Mouse (Mus musculus) embryonic facial prominence, embryonic 12.5 days (tissue): ENCODE measurements at regions not wholly inside any gene's neighbourhood (a gene's known extent, or its start where the extent isn't known, plus 50 kb on each side); places are given as distances from the start of the nearest gene placed in this dataset.

Experiments
- ATAC-seq: fragments of 200-750 bp; cut with Nextera tagmentation; 2 replicates; pipeline ENCODE4 v1.8.0; 2017; ENCODE audit not compliant: insufficient number of reproducible peaks, insufficient read depth, low FRiP score, low TSS enrichment
- H3K27ac ChIP-seq: fragments of 300-500 bp; sonication (generic); 2 replicates; pipeline ENCODE4 v1.5.1; 2016; ENCODE audit warnings: mild to moderate bottlenecking
- H3K27me3 ChIP-seq: fragments of 300-500 bp; sonication (generic); 2 replicates; pipeline ENCODE4 v1.6.1; 2016; ENCODE audit warnings: mild to moderate bottlenecking, moderate library complexity
- H3K36me3 ChIP-seq: fragments of 300-500 bp; sonication (generic); 2 replicates; pipeline ENCODE4 v1.6.1; 2016; ENCODE audit warnings: mild to moderate bottlenecking
- H3K4me1 ChIP-seq: fragments of 300-500 bp; sonication (generic); 2 replicates; pipeline ENCODE4 v1.6.1; 2016
- H3K4me2 ChIP-seq: fragments of 300-500 bp; sonication (generic); replicated peaks from 2 replicates; pipeline ENCODE4 v1.6.1; 2016; ENCODE audit warnings: mild to moderate bottlenecking, moderate library complexity
- H3K4me3 ChIP-seq: fragments of 300-500 bp; sonication (generic); 2 replicates; pipeline ENCODE4 v1.5.1; 2016; ENCODE audit warnings: mild to moderate bottlenecking
- H3K9ac ChIP-seq: fragments of 300-500 bp; sonication (generic); 2 replicates; pipeline ENCODE4 v1.6.1; 2016; ENCODE audit warnings: mild to moderate bottlenecking, moderate library complexity
- H3K9me3 ChIP-seq: fragments of 300-500 bp; sonication (generic); 2 replicates; pipeline ENCODE4 v1.6.1; 2016; ENCODE audit warnings: mild to moderate bottlenecking, moderate library complexity
- WGBS: fragments of 180-500 bp; shearing (Covaris S2); methylation state at CpG from one replicate; pipeline ENCODE4 v1.1.7; 2016; 5-methylcytosine and 5-hydroxymethylcytosine counted together

DNA sequence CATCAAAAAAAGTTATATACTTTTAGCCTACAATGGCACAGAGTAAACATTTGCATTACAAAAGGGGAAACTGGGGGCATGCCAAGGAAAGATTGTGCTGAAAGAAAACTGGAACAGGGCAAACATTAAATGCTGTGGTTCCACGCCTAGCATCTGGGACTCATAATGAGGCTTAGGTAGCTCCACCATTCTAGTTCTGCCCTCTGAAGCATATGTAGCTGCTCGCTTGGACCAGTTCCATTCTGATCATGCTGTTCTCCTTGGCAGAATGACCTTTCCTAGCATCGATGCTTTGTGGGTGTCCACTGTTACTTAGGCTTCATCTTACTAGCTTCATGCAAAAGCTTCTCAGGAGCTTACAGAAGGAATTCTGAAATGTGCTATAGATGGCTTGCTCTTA, 276.3 kb downstream of the C1d start:
- no peak overlapping the region for H3K4me3 ChIP-seq

DNA sequence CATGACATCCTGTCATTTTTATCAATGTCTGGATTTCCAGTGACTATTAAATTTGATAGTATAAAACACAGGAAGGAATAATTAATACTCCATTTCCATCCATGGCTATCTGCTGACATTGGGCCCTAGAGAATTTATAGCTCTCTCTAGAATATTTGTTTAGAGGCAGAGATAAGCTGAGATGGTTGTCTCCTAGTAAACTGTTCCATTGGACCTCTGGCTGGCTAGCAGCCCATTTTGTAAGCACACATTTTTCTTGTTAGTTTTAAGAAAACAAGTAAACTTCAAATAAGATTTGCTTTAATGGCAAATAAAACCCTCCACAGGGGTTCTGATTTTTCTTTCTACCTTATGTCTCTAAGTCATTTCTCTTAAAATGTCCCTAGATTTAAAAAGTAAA, 288.9 kb downstream of the C1d start:
- Histone ChIP-seq H3K4me3 (no peak overlapping the region), H3K27me3 (no peaks in the 10 kb centered on the region), H3K4me1 (no peaks in the 10 kb centered on the region), H3K9ac (no peak overlapping the region), H3K4me2 (no peak overlapping the region), H3K9me3 (no peaks in the 10 kb centered on the region), H3K36me3 (no peaks in the 10 kb centered on the region), H3K27ac (no peak overlapping the region)
- no peak for ATAC-seq

More for the DNA sequence above, 276.3 kb downstream of the C1d start:
- ATAC-seq = no peak
- Histone ChIP-seq H3K4me1 (no peaks in the 10 kb centered on the region), H3K36me3 (no peaks in the 10 kb centered on the region), H3K27me3 (no peaks in the 10 kb centered on the region), H3K4me2 (no peak overlapping the region), H3K9me3 (no peaks in the 10 kb centered on the region), H3K9ac (no peak overlapping the region), H3K27ac (no peak overlapping the region)
- 81% methylated on average over 3 of the region's 3 CpGs for WGBS

DNA sequence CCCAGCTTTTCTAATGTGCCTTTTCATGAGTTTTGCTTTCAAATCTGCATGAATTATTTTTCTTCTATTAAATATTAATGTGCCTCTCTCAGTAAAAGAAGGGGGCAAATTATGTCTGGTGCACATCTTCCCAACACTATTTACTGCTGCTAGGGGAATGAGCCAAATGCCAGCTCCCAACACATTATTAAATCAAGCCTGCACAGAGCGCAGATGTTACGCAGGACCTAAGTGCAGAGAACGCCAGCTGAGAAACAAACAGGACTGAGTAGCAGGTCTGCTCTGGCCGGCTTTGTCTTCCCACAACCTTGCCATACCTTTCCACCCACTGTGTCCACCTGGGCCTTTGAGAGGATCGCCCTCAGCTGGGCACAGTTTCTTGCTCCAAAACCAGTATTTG, 291.8 kb downstream of the C1d start:
- no peaks in the 10 kb centered on the region for H3K9me3 ChIP-seq
- no peak overlapping the region for H3K4me2 ChIP-seq
- no peak overlapping the region for H3K9ac ChIP-seq
- no peak overlapping the region for H3K4me3 ChIP-seq
- H3K27me3 ChIP-seq = no peaks in the 10 kb centered on the region
- H3K27ac ChIP-seq = no peak overlapping the region
- no peaks in the 10 kb centered on the region for H3K36me3 ChIP-seq
- no peak for ATAC-seq
- no peaks in the 10 kb centered on the region for H3K4me1 ChIP-seq
- WGBS = 81% methylated on average over 5 of the region's 5 CpGs

DNA sequence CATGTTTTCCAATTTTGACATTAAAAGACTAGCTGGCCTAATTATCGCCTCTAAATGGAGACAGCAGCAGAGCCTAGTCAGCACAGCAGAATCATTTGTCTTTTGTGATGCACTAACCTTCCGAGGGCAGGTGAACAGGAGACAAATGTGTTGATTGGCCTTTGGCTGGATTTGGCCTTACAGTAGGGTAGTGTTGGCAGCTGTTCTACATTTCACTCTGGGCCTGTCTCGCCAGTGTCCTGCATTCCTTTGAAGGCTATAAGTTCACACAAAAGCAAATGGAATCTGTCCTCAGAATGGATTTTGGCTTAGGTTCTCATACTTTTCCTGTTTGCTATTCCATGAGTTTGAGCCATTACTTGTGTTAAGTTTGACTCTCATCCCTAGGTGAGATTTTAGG, 297.9 kb downstream of the C1d start:
- no peak overlapping the region for H3K9ac ChIP-seq
- H3K4me3 ChIP-seq = no peak overlapping the region
- H3K27me3 ChIP-seq = no peaks in the 10 kb centered on the region
- WGBS = 60% methylated on average over 3 of the region's 3 CpGs
- H3K36me3 ChIP-seq = no peaks in the 10 kb centered on the region
- H3K27ac ChIP-seq = no peak overlapping the region
- H3K4me2 ChIP-seq = no peak overlapping the region
- ATAC-seq = no peak
- H3K9me3 ChIP-seq = peaks cover 3% of the 10 kb centered on the region; the same call in 1 of the 2 replicates
- no peaks in the 10 kb centered on the region for H3K4me1 ChIP-seq

DNA sequence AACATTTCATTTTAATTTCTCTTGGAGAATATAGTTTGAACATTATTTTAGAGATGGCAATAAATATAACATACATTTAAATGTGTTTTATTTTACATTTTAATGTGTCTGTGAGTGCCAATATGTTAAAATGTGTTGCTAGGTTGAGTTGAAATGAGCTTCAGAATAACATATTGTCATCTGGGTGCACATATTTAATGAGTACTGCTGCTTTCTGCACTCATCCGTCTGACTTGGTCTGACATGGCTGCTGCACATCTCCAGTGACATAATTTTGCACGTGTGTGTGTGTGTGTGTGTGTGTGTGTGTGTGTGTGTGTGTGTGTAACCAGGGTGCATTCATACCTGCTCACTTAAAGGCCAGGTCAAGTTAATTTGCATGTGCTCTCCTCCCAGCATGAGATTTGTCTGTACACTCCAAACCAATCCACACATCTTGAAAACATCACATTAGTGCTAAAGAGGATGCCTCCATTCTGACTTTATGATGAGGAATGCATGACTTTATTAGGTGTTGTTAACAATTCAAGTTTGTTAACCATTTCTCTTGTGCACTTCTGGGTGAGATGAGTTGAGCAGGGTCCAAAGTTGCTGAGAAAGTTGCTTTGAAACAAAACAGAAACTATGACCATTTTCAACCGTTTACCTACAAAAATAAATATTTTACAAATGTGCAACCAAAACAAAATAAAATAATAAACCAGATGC, 334.6 kb downstream of the C1d start:
- Histone ChIP-seq H3K4me2 (no peak overlapping the region), H3K4me3 (no peak overlapping the region), H3K36me3 (no peaks in the 10 kb centered on the region), H3K27me3 (no peaks in the 10 kb centered on the region), H3K27ac (no peak overlapping the region), H3K9ac (no peak overlapping the region), H3K9me3 (no peaks in the 10 kb centered on the region), H3K4me1 (no peaks in the 10 kb centered on the region)
- ATAC-seq = no peak
- WGBS = 65% methylated on average over 3 of the region's 3 CpGs

GRCm38 (mm10) chr11:17603726-17604493, 346.5 kb downstream of the C1d start:
- ATAC-seq = no peak
- no peaks in the 10 kb centered on the region for H3K9me3 ChIP-seq
- WGBS = 53% methylated on average over 6 of the region's 6 CpGs
- 0 out of 2 replicates have a peak, but pooled peaks cover 5% of the 10 kb centered on the region for H3K4me1 ChIP-seq
- no peaks in the 10 kb centered on the region for H3K36me3 ChIP-seq
- H3K27me3 ChIP-seq = no peaks in the 10 kb centered on the region
- H3K27ac ChIP-seq = no peak overlapping the region
- no peak overlapping the region for H3K4me2 ChIP-seq
- H3K4me3 ChIP-seq = no peak overlapping the region
- H3K9ac ChIP-seq = no peak overlapping the region

DNA sequence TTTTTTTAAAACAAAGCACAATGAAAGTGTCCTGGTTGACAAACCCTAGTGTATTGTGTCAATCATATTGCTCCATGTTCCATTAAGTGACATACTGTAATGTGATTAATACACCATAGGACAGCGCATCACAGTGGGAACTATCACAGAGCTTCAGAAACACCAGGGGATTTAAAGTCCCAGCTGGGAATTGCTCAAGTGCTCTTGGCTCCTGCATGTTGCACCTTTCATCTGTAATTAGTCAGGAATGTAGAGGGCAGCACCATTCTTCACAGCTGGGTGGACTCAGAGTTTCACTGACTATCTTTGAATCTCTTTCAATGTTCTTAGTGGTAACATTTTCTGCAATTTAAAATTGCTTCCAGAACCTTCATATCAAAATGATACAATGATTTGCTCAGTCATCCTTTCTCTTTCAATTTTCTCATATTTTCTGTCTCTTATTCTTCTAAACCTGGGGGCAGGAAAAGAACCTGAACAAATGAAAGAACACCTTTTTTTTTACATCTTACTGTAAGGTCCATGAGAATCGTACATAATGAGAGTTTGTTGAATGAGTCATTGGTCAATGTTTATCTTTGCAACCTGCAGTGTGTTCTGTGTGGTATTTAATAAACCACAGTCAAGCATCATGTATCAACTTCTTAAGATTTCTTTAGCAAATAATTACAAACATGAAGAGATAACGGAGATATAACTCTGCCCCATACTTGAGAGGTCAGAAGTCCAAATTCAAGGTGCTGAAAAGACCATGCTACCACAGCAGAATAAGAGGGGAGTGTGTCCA, 333.0 kb downstream of the Etaa1 start:
- ATAC-seq = no peak
- H3K27me3 ChIP-seq = no peaks in the 10 kb centered on the region
- no peak overlapping the region for H3K27ac ChIP-seq
- H3K4me1 ChIP-seq = no peaks in the 10 kb centered on the region
- H3K4me2 ChIP-seq = no peak overlapping the region
- H3K4me3 ChIP-seq = no peak overlapping the region
- no peaks in the 10 kb centered on the region for H3K9me3 ChIP-seq
- H3K36me3 ChIP-seq = no peaks in the 10 kb centered on the region
- 77% methylated on average over 3 of the region's 3 CpGs for WGBS
- H3K9ac ChIP-seq = no peak overlapping the region

- Histone ChIP-seq H3K9ac (no peak overlapping the region), H3K4me1 (no peaks in the 10 kb centered on the region), H3K27me3 (no peaks in the 10 kb centered on the region), H3K4me2 (no peak overlapping the region), H3K27ac (no peak overlapping the region), H3K4me3 (no peak overlapping the region), H3K36me3 (no peaks in the 10 kb centered on the region), H3K9me3 (no peaks in the 10 kb centered on the region)
- 80% methylated on average over 2 of the region's 2 CpGs for WGBS
- ATAC-seq = no peak
Measured at GRCm38 (mm10) chr11:17629541-17630171, 324.0 kb downstream of the Etaa1 start.

GRCm38 (mm10) chr11:17630172-17630553, 323.5 kb downstream of the Etaa1 start:
- Histone ChIP-seq H3K9ac (no peak overlapping the region), H3K4me3 (no peak overlapping the region), H3K9me3 (no peaks in the 10 kb centered on the region), H3K27ac (no peak overlapping the region), H3K27me3 (no peaks in the 10 kb centered on the region), H3K4me1 (no peaks in the 10 kb centered on the region), H3K4me2 (no peak overlapping the region), H3K36me3 (no peaks in the 10 kb centered on the region)
- no CpG with 5 or more reads among the region's 1 CpGs for WGBS
- no peak for ATAC-seq

- ATAC-seq = no peak
Measured at GRCm38 (mm10) chr11:17637158-17637557, 316.5 kb downstream of the Etaa1 start.

DNA sequence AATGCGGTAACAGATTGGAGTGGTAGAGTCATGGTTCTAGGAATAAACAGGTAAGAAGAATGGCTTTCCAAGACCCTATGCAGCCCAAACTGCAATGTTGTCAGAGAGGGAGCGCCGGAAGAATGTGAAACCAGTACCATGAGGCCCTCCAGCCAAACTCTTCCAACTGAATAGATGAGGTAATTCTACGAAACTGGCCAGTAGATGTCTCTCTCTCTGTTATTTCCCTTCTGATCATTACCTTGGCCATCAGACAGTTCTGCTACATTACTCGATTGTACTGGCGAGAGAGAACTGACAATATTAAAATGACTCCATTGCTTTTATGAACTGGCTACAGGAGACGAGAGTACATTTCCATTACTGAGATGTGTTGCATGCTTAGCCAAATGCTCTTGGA, 313.8 kb downstream of the Etaa1 start:
- Histone ChIP-seq H3K4me1 (no peaks in the 10 kb centered on the region), H3K4me3 (no peak overlapping the region), H3K9me3 (no peaks in the 10 kb centered on the region), H3K9ac (no peak overlapping the region), H3K36me3 (no peaks in the 10 kb centered on the region), H3K27ac (no peak overlapping the region), H3K27me3 (no peaks in the 10 kb centered on the region), H3K4me2 (no peak overlapping the region)
- ATAC-seq = no peak
- WGBS = 77% methylated on average over 7 of the region's 7 CpGs

More at GRCm38 (mm10) chr11:17637158-17637557, 316.5 kb downstream of the Etaa1 start:
- Histone ChIP-seq H3K9me3 (no peaks in the 10 kb centered on the region), H3K4me1 (no peaks in the 10 kb centered on the region), H3K9ac (no peak overlapping the region), H3K4me2 (no peak overlapping the region), H3K27ac (no peak overlapping the region), H3K27me3 (no peaks in the 10 kb centered on the region), H3K4me3 (no peak overlapping the region), H3K36me3 (no peaks in the 10 kb centered on the region)
- WGBS = 32% methylated on average over 3 of the region's 3 CpGs
